Mouse (Mus musculus): ENCODE results near the gene Gtsf1l.

GRCm38 (mm10) chr2:163120626-163121352 is 33.1 kb upstream of the Gtsf1l start:
- TF ChIP-seq CTCF (IDR thresholded peaks at IDR 0.05; ENCODE audit: low read depth, low read length) (no peak), GATA1 (IDR thresholded peaks at IDR 0.05; ENCODE audit: borderline replicate concordance, low read length) (no peak), TAL1 (conservative IDR thresholded peaks at IDR 0.05; ENCODE audit: low read depth, low read length) (no peak), GATA2 (IDR thresholded peaks at IDR 0.05; ENCODE audit: borderline replicate concordance, low read depth, low read length) (no peak)

Measured in G1E (cell line).